Mouse (Mus musculus): ENCODE results near the gene Armh4.

DNA sequence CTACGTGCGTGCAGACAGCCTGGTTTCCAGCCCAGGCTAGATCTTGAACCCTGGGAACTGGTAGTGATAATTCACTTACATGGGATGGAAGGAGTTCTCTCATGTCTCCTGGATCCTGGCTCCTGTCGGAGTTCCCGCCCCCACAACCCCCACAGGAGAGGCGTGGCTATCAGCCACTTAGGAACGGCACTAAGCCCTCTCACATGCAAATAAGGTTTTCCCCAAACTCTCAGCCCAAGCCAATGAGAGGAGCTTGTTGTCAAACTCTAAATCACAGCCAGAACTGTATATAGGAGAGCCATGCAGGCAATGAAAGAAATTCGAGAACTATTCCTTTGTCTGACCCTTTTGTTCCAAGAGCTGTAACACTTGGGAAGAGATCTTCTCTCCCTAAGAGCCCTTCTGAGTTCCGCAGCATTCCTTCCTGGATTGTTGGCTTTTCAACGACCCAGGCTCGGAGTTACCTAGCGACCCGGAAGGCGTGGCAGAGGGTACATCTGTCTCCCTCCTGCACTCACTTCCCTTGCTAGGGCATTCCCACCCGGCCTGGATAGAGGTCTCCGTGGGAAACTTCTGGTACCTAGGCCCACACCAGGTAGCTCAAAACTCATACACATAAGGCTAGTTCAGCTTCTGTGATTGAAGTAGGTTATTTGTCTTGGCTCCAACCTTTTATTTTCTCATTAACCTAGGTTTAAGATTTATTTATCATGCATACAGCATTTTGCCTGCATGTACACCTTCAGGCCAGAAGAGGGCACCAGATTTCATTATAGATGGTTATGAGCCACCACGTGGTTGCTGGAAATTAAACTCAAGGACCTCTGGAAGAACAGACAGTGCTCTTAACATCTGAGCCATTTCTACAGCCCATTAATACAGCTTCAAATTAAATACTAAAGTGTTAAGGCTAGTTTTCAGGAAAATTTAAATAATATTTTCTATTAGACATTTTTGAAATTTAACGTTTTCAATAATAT lies 46.3 kb upstream of the Armh4 start:
- TF ChIP-seq CTCF (IDR thresholded peaks at IDR 0.05; ENCODE audit: borderline replicate concordance, insufficient read depth, low read depth, low read length) (no peak), POLR2A (IDR thresholded peaks at IDR 0.05; ENCODE audit: borderline replicate concordance, insufficient read depth, low read length) (no peak)

Measured in cerebellum, adult 2 months (tissue).